Mouse (Mus musculus) brain, embryonic 14.5 days (tissue): ENCODE results near the gene Hoxa10.

Source experiments
- CTCF ChIP-seq: fragments of 200-500 bp; IDR thresholded peaks from 2 replicates; pipeline ENCODE4 v1.5.1; 2012; ENCODE audit warnings: inconsistent platforms, mild to moderate bottlenecking, moderate library complexity, borderline replicate concordance; ENCODE audit not compliant: insufficient read depth, insufficient read length; ENCODE audit errors: extremely low read depth
- POLR2A ChIP-seq: fragments of 200-500 bp; IDR thresholded peaks from 2 replicates; pipeline ENCODE4 v1.6.1; 2012; ENCODE audit warnings: mild to moderate bottlenecking, inconsistent platforms, borderline replicate concordance; ENCODE audit not compliant: poor library complexity, insufficient read depth, insufficient read length, severe bottlenecking; ENCODE audit errors: extremely low read depth

GRCm38 (mm10) chr6:52185222-52185621 lies 55.4 kb downstream of the Hoxa10 start:
- TF ChIP-seq CTCF: no peak
- no peak for TF ChIP-seq POLR2A
